Mouse (Mus musculus) telencephalon, adult 2 months (tissue): ENCODE results near the gene Tcte2.
"Not testable (repeated sequence)": the region's sequence is repeated elsewhere in the genome, so short reads cannot be mapped to it uniquely, and the experiment has no call there.

Experiments used
- DNase-seq: peaks from one replicate; pipeline ENCODE4 v3.0.0-alpha.2; 2011; ENCODE audit warnings: low read depth, low spot score

The Tcte2 gene

GRCm38 (mm10) chr17:13683411-13684174 lies 78.0 kb downstream of the Tcte2 start:
- DNase-seq: no peak

GRCm38 (mm10) chr17:13683027-13683410 lies 78.6 kb downstream of the Tcte2 start:
- DNase-seq: no peak

DNA sequence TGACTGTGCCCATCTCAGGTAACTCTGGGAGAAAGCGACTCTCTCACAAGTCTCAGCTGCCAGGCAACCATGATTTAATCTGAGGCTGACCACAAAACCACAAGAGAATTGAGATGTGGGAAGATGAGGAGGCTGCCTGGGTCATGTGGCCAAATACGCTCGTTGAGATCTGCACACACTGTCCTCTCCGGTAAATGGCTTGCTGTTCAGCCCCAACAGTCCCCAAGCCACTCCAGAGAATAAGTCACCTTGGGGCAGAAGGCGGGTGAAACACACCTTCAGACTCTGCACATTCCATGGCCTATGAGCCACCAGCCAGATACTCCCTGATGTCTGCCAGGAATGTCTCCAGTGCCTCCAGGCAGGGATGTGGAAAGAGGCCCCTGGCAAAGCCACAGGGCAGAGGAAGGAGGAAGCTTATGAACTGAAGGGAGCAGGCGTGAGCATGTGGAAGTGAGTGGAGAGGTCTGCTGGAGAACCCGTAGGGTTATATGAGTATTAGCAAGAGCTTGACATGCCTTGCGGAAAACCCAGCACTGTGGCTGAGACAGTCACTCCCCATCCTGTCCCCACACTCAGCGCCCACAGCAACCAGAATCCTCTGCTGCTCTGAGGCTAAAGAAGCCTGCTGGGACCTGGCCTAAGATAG lies 79.1 kb downstream of the Tcte2 start:
- DNase-seq: no peak

DNA sequence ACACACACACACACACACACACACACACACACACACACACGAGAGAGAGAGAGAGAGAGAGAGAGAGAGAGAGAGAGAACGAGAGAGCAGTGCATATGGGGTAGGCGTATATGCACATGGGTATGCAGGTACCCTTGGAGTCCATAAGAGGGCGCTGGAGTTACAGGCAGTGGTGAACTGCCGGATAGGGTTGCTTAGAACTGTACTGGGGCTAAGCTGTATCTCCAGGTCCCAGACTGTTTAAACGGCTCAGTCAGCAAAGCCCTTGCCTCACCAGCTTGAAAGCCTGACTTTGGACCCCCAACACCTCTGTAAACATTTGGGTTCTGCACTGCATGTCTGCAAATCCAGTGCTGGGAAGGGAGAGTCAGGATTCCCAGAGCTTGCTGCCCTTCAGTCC lies 79.9 kb downstream of the Tcte2 start:
- DNase-seq: no peak

DNA sequence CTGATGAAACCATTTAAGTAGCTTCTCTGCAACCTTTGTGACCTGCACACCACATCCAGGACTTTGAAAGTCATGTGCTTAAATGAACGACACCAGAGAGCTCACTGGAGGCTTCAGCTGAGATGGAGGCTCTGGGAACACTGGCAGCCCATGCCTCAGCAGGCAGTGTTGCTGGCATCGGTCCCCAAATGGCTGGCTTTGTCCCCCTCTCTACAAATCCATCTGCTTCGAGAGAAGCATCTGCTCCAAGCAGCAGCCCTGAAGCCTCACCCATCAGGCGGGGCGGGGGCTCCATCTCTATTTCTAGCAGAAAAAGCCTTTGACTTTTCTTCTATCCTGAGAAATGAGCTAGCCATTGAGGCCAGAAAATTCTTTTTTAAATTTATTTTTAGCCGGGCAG lies 80.5 kb downstream of the Tcte2 start:
- DNase-seq: no peak

DNA sequence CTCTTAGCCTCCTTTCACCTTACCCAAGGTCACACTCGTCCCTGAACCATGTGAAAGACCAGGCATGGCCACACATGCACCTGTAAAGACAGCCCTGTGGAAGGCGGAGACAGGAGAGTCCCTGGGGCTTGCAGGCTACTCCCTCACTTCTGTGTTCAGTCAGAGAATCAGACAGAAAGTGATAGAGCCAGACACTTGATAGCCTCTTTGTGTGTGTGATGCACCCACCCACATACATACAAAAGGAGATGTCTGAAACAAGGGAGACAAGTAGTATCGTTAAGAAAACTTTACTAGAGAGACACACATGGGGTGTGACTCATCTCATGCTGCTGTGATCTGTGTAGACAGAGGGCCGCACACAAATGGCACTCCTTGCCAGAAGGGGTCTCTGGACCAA lies 81.3 kb downstream of the Tcte2 start:
- no peak for DNase-seq

GRCm38 (mm10) chr17:13679725-13680124 lies 81.9 kb downstream of the Tcte2 start:
- no peak for DNase-seq

DNA sequence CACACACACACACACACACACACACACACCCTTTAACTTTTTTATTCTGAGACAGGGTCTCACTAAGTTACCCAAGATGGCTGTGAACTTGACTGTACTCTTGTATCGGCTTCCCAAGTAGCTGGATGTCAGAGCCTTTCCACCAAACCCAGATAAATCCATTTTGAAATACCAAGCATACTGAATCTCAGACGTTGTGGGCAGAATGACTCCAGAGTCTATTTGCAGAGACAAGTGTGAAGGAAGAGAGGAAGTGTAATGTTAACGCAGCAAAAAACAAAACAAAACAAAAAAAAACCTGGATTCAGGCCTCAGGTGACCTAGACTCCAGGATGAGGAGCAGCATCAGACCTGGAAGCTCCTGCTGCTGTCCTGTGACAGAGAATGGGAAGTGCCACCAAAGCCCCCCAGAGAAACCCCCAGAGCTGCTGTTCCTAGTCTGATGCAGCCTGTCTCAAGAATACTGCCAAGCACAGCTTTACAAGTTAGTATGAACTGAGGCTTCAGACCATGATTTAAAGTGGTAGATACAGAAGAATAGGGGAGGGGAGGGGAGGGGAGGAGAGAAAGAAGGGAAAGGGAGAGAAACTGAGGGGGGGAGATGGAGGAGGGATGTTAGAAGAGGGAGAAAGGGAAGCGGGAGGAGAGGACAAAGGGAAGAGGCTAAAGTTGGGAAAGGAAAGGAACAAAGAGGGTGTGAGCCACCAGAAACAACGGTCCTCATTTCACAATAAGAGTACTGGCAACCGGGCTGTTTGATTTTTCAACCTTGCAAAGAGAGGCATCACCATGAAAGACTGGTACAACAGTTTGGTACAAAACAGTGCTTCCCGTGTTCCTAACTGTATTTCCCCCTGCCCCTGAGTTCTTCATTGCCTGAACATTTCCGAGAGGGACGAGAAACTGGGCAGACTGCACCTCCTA lies 84.1 kb downstream of the Tcte2 start:
- peak; percentile 70 for DNase-seq

- DNase-seq: not testable (repeated sequence)
Measured at GRCm38 (mm10) chr17:13676099-13676498, 85.5 kb downstream of the Tcte2 start.

GRCm38 (mm10) chr17:13675630-13676029 lies 86.0 kb downstream of the Tcte2 start:
- no peak for DNase-seq

- no peak for DNase-seq
Measured at GRCm38 (mm10) chr17:13674695-13675306, 86.8 kb downstream of the Tcte2 start.

- no peak for DNase-seq
Measured at GRCm38 (mm10) chr17:13671732-13672131, 89.9 kb downstream of the Tcte2 start.

GRCm38 (mm10) chr17:13670227-13670626 lies 91.4 kb downstream of the Tcte2 start:
- DNase-seq: no peak

- no peak for DNase-seq
Measured at GRCm38 (mm10) chr17:13669206-13669605, 92.4 kb downstream of the Tcte2 start.

- DNase-seq: peak; percentile 74
Measured at GRCm38 (mm10) chr17:13668052-13669015, 93.3 kb downstream of the Tcte2 start.

- no peak for DNase-seq
Measured at GRCm38 (mm10) chr17:13667006-13667405, 94.6 kb downstream of the Tcte2 start.

DNA sequence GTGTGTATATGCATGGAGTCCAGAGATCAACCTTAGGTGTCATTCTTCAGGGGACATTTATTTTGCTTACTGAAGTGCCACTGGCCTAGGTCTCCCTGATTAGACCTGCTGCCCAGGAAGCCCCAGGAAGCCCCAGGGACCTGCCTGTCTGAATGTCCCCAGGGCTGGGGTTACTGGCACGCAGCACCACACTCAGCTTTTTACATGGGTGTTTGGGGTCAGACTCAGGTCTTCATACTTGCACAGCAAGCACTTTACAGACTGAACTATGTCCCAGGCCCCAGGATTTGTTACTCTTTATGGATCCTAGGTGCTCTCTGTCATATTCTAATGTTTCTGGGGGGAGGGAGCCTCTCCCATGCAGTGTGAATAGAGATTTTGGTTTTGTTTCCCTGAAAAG lies 95.9 kb downstream of the Tcte2 start:
- DNase-seq: no peak

- DNase-seq: no peak
Measured at GRCm38 (mm10) chr17:13663386-13664166, 98.0 kb downstream of the Tcte2 start.
